Mouse (Mus musculus): ENCODE results near the gene Pcdh15.

DNA sequence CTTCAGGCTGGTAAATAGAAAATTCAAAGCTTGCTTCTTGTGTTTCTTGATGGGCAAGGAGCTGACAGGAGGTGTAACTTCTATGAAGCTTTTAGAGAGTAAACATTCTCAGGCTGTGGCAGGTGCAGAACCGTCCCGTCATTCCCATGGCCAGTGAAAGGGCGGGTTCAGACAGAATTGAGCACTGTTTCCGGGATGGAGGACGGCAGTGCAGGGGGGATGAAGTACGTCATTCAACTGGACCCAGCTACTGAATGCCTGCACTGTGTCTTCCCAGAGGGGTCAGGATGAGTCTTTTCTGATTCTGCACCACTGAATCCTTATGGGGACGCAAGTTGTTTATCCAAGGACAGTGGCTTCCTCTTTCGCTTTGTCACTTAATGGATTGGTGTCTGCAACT, 727.2 kb downstream of the Pcdh15 start:
- TF ChIP-seq CTCF (conservative IDR thresholded peaks at IDR 0.05; ENCODE audit: low read length), result no peak
- TF ChIP-seq NANOG (IDR thresholded peaks at IDR 0.05; ENCODE audit: borderline replicate concordance, low read length), result no peak
